Mouse (Mus musculus): ENCODE data around the gene Ppp2r5c. TPM values are rescaled to one million over a fixed set of nuclear protein-coding genes. Genes with fewer than 3 reads are reported as not detected.

Gene Ppp2r5c
- total RNA-seq, 4 experiments from 2014 or later = 106 to 141 (median 127) TPM

DNA sequence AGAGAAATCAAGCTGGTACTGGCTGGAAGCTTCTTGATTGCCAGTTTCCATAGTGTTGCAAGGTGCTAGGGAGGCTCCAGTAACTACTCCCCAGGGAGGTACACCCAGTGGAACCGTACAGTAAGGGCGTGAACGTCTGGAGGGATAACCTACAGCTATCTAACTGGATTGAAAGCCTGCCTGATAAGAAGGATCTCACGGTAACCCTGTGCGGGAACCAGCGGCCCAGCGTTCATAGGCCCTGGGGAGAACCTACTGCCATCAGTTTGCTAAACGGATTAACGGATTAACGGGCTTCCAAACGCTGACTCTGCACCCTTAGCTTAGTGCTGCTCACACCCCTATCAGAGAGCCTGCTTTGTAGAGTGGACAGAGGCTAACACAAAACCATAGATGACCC lies 116.5 kb downstream of the Ppp2r5c start:
- DNase-seq = no peak

DNA sequence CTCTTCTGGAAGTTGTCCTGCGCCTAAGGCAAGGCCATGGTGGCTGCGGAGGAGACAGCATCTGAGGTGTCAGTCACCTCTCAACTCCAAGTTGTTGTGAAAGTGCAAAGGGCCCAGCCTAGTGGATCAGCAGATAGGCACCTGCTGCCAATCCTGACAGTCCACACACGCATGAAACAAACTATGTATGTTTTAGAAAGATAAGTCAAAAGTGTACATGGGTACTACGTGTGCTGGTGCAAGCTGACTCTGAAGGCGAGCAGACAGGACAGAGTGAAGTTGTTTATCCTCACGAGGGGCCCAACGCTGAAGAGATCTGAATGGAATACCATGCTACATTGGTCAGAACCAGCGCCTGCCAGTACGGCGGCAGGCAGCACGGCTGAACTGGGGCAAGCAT lies 117.9 kb downstream of the Ppp2r5c start:
- DNase-seq = no peak

DNA sequence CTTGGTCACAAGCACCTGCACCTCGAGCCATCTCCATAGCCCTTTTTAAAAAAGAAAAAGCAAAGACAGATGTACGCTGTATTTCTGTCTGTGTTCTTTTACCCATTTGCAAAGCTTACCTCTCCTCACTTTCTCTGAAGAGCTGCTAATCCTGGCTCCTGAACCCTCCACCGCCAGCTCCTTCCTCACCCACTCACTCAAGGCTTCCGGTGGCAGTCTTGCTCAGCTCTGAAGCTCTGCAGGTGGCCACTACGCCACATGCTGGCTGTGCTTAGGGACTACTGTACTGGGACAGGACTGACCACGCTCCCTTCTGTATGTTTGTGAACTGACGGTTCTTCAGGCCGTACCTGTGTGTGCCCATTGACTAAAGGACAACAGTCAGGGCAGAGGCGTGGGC lies 119.4 kb downstream of the Ppp2r5c start:
- DNase-seq = no peak

DNA sequence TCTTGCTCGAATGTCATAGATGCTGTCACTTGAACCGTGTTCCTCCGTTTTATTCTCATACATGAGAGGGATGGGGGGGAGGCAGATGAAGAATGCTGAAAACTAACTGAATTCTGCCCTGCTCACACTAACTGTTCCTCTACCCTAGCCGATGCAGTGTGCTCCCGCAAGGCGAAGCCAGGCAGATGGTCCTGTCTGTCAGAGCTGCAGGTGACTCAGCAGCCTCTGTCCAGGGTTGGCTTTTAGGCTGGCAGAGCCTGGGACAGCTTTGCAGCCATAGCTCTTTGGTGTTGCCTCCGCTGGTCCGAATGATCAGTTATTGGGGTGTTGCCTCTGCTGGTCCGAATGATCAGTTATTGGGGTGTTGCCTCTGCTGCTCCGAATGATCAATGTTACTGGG lies 124.1 kb downstream of the Ppp2r5c start:
- DNase-seq = no peak

DNA sequence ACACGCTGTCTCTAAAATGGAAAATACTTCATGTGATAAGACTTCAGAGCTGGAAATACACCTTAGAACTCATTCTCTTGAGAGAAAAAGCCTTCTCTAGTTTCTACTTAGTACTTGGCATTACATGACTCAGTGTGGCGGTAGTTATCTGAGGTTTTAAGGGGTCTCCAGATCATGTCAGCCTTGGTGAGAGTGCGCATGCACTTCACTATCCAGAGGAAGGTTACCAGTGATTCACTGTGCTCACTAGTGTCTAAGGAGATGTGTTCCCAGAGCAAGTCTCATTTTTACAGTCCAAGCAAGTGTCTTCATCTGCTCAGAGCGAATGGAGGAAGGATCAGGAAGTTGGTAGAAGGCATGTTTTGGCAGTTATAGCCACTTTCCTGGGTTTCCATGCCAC lies 125.4 kb downstream of the Ppp2r5c start:
- no peak for DNase-seq

DNA sequence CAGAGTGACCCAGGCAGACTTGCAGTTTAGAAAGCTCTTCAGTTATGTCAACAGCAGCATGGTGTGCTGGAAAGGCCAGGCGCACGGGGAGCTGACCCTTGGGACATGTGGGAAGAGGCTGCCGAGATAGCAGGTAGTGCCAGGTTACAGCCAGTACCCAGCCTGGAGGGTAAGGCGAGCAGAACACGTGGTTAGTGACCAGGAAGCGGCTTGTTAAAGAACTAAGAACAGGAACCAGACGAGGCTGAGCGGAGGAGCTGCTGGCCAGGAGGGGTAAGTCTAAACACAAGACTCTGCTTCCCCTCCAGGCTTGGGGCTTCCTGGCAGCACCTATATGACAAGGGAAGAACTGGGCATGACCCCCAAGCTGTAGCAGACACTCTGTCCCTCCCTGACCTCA lies 126.7 kb downstream of the Ppp2r5c start:
- no peak for DNase-seq

DNA sequence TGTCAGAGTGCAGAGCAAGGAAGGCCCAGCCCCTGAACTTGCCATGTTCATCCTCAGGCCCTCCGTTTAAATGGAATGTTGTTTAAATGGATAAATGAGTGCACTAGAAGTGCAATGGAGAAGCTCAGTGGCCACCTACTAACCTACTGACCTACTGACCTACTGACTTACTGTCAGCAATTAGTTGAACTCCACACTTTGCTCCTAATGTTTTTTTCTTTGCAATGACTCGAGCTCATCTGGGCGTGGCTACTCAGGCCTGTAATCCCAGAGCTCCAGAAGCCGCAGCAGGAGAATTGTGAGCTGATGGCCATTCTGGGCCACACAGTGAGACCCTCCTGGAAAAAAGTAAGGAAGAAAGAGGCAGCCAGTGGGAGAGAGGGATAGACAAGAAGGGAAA lies 129.0 kb downstream of the Ppp2r5c start:
- no peak for DNase-seq

DNA sequence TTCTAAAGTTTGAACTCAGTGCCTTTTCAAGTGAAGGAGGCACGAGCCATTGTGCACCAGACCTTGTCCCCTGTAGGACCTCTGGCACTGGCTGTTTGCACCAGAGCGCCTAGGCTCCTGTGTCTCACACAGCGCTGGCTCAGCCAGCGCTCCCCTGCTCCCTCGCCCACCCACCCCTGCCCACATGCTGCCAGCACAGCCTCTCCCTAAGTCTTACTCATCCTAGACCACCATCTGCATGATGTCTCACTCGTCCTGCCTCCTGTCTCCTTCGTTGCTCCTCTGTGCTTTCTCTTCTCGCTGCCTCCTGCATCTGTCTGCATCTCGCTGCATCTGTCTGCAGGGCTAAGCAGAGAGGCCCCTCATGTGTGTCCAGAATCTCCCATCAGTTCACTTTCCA lies 131.4 kb downstream of the Ppp2r5c start:
- DNase-seq = no peak

DNA sequence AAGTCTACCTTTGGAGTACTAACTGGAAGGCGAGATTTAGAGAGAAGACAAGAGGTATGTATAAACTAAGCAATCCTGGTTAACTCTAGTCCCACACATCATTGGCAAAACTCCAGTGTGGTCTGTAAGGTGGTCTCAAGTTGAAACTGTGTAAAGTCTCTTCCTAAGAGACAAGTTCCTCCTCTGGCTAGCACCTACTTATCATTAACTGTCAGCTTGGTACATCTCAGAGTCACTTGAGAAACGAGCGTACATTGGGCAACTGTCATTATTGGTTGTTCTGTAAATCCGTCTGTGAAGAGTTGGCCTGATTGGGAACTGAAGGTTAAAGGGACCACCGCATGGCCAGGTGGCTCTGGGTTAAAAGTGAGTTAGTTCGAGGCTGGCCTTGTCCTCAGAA lies 141.7 kb downstream of the Ppp2r5c start:
- no peak for DNase-seq

DNA sequence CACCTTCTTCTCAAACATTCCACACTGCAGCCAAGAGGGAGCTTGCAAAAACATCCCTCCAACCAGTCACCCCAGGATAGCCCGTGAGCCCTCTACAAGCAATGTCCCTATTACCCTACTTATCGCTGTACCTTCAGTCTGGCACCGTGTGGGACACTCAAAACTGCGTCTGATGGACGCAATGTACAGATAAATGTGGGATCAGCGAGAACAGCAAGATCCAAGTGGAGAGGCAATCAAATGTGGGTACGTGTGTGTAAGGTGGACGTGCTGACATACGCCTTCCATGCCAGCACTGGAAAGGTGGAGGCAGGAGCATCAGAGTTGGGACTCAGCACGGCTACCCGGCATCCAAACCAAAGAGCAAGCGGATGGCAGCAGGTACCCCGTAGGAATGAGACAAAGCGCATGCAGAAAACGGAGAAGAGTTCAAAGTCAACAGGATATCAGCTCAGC lies 143.9 kb downstream of the Ppp2r5c start:
- no peak for DNase-seq

DNA sequence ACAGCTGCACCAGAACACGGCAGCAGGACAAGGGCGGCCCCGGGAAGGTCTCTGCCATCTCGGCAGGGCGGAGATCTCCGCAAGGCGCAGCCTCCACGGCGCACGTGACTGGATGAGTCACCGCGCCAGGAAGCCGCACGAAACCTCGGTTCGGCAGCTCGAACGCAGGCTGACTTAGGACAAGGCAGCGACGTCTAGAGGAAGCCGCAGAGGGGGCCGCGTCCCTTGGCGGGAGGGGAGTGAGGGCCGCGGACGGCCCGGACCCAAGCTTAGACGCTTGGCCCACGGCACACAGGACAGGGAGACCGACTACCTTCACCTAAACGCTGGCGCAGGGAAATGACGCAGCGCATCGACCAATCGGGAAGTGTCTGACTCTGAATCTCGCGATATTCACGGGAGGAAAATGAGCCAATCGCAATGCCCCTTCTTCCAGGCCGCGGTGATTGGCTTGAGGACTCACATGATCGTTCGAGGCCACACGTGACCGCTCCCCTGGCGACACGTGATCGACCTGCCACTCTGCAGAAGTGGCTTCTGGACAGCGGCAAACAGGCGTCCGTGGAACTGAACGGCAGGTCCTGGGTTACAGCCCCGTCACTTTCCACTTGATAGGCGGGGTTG lies 144.5 kb downstream of the Ppp2r5c start:
- DNase-seq = peak; percentile 99

DNA sequence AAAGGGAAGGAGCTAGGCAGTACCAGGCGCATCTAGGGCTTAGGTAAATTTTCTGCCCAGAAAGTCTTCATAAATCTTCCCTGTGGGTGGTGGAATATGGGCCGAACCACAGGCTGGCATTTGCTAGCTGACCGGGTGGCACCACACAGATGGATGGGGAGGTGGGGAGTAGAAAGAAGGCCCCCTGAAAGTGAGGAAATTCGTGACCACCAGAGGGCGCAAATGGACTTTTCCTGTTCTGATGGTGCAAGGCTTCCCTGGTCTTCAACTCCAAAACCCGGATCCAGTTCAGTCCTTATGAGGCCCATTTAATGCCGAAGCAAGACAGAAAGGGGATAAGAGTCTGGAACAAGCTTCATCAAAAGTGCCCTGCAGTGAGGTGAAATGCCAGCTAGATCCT lies 151.6 kb downstream of the Ppp2r5c start:
- peak; percentile 45 for DNase-seq

DNA sequence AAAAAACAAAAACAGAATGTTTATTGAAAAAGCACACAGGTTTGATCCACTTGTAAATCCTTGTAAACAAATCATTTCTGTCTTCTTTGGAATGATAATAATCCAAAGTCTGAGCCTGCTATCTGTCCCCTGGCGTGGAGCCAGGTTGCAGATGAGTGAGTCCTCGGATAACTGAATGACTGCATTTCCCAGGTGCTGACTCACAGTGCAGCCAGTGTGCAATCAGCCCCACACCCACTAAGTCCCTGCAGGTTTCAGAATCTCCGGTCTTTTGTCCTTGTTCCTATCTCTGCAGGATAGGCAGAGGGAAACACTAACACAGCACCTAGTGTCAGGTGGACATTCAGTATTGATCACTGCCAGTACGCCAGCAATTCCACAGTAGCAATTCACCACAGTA lies 152.9 kb downstream of the Ppp2r5c start:
- DNase-seq = peak; percentile 34

DNA sequence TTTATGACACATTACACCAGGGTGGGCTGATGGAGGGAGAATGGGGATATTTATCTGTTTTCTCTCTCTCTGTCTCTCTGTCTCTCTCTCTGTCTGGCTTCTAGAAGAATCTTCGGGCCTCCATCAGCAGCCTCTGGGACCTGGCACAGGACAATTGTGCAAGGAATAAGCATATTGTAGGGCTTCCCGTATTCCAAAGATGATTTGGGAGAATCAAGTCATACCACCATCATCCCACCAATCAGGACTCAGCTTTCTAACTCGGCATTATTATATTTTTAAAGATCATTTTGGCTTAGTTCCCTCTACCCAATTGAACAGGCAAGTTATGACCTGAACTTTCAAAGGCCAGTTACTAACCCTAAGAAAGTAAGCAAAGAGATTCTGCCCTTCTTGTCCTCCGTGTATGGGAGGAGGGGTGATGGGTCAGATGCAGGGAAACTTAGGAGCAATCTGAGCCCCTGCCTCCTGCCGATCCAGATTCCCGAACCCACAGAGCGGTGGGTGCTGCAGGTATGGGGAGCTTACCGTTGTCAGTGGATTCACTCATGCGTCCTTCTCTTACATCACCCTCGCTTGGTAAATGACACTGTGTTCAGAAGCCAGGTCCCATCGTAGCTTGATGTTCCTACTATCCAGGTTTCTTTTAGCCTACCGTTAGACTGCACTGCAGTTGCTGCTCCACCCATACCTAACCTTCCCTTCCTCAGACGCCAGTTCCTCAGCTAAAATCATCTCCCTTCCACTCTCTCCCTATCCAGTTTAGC lies 153.5 kb downstream of the Ppp2r5c start:
- no peak for DNase-seq

DNA sequence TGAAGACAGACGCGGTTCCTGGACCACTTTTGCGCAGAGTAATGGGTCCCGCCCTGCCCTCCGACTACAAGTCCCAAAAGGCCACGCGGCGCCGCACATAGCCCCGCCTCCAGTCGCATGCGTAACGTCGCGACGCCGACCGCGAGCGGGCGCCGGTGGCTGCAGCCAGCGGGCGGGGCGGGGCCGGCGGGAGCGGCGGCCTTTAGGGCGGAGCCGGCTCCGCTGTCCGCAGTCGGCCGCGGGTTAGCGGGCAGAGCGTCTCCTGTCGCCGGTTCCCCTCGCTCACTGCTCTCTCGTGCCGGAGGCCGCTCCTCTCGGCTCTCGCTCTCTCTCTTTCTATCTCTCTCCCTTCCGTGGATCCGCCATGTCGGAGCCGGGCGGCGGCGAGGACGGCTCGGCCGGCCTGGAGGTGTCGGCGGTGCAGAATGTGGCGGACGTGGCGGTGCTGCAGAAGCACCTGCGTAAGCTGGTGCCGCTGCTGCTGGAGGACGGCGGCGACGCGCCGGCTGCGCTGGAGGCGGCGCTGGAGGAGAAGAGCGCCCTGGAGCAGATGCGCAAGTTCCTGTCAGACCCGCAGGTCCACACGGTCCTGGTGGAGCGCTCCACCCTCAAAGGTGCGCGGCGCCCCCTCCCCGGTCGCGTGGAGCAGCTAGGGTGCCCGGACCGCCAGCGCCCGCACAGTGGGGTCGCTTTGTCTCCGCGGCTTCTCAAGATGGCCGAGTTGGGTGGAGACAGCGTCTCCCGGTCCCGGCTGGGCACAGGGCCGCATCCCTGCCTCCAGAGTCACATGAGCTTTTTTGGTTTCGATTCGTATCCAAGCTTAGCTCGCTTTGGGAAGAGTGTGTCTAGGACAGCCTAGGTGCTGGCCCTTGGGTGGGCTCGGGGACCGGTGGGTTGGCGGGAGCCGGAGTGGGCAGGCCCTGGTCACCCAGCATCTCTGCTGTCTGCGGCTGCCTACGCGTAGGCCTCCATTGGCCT lies 154.6 kb downstream of the Ppp2r5c start, which contains the start of gene Dync1h1:
TSS of gene Dync1h1 (plus strand) at position 212 of the 978 bp plus-strand sequence.
- DNase-seq = peak; percentile 88

DNA sequence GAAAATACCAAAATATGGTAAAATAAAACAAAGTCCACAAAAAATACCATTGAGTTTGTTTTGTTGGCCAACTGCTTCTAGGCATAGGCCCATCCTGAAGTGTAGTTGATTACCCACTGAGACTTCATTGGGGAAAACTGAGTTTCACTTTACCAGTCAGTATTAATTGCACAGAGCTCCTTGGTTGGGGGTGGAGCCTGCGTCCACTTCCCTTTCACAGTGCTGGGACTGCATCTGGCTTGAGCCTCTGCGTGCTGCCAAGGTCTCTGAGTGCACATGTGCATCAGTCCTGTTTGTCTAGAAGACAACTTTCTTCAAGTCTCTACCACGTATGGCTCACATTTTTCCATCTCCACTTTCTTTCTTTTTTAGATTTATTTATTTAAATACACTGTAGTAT lies 159.2 kb downstream of the Ppp2r5c start:
- DNase-seq = no peak

DNA sequence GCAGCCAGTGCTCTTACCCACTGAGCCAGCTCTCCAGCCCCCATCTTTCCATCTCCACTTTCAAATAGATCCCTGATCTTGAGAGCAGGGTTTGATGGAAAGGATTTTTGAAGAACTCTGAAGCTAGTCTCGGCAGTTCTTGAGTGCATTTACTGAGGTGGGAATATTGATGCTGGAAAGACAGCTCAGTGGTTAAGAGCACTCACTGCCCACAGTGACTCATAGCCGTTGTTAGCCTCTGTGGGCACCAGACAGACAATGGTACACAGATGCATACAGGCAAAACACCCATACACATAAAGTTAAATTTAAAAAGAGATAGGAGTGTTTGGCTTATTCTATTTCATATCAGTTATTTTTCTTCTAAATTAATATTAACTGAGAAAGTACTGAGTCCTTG lies 159.8 kb downstream of the Ppp2r5c start:
- no peak for DNase-seq

DNA sequence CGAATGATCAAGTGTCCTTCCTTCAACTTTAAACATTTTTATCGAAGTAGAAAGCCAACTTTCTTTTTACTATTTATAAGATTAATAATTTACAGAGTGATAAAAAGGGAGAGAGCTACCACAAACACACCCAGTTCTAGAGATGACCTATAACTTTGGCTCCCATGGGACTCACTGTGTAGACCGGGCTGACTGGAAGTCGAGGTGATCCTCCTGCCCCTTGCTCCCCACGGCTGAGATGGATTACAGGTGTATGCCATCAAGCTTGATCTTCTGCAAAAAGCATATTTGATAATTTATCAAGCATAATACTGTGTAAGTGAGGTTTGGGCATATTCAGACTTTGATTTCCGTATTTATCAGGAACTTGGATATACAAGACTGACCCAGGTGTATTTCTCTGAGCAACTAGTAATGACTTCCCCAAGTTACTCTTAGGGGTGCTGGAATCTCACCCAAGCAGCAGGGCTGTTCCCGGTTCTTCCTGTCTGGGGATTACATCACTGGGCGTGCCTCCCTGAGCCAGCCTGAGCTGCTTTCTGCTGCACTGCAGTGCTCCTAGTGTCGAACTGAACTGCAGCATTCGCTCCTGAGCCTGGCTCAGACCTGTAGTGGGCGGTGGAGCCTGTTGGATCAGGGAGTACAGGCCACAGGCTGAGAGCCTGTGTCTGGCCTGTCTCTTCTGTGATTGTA lies 161.7 kb downstream of the Ppp2r5c start:
- DNase-seq = no peak

DNA sequence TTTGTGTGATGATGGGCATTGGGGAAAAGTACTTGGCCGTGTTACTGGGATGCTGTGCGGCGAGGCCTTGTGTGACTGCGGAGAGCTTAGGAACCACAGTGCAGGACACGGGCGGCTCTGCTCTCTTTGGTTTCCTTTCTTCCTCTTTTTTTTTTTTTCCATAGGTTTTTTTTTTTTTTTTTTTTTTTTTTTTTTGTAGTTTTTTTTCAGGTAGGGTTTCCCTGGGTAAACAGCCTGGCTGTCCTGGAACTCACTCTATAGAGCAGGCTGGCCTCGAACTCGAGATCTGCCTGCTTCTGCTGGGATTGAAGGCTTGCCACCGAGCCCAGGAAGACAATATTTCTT lies 162.2 kb downstream of the Ppp2r5c start:
- no peak for DNase-seq

DNA sequence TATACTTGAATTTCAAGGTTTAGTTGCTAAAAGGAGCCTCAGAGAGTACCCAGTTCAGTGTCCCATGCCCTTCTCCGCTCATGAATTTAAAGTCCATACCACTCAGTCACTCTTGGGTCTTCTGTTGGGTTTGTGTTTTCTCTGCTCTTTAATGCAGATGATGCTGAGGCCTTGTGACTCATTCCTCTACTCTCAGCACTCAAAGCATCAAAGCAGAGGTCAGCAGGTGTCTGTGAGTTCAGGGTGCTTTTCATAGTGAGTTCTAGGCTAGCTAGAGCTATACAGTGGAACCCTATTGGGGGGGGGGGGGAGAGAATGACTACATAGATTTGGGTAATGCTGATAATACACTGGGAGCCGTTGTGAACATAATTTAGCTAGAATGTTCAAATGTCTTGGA lies 163.8 kb downstream of the Ppp2r5c start:
- DNase-seq = no peak

DNA sequence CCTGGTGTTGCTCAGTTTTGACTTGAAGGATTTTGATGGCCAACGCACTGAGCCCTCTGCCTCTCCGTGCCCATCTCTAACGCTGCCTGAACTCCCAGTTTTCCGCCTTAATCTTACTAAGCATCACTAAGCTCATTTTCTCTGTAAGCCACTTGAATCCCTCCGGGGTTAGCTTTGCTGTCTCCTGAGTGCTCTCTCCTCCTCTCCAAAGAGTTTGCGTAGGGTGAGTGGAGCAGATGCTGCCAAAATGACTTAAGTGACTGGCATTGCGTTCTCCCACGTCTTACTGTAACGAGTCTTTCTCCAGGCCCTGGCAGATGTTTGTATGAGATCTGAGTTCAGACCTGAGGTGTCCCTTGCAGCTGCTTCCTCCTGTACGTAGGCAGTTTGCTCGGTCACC lies 183.1 kb downstream of the Ppp2r5c start:
- no peak for DNase-seq
